Mouse (Mus musculus) lung, embryonic 14.5 days (tissue): ENCODE measurements at regions not wholly inside any gene's neighbourhood (a gene's known extent, or its start where the extent isn't known, plus 50 kb on each side); places are given as distances from the start of the nearest gene placed in this dataset.
A peak's percentile ranks its signal among the peaks of the same experiment; 100 is the strongest.

Source experiments
- ATAC-seq: fragments of 200-750 bp; cut with Nextera tagmentation; 2 replicates; pipeline ENCODE4 v1.8.0; 2017; ENCODE audit warnings: mild to moderate bottlenecking, moderate TSS enrichment, moderate library complexity; ENCODE audit not compliant: insufficient read depth
- DNase-seq: peaks from one replicate; pipeline ENCODE4 v3.0.0-alpha.2; 2015
- H3K27ac ChIP-seq: fragments of 300-500 bp; sonication (generic); 2 replicates; pipeline ENCODE4 v1.5.1; 2014; ENCODE audit warnings: low read depth, mild to moderate bottlenecking, moderate library complexity
- H3K27me3 ChIP-seq: fragments of 300-500 bp; sonication (generic); 2 replicates; pipeline ENCODE4 v1.6.1; 2014; ENCODE audit warnings: low read length, control low read depth; ENCODE audit not compliant: insufficient read depth
- H3K36me3 ChIP-seq: fragments of 300-500 bp; sonication (generic); 2 replicates; pipeline ENCODE4 v1.6.1; 2014; ENCODE audit warnings: control low read depth; ENCODE audit not compliant: insufficient read depth
- H3K4me1 ChIP-seq: fragments of 300-500 bp; sonication (generic); 2 replicates; pipeline ENCODE4 v1.6.1; 2014; ENCODE audit warnings: antibody characterized with exemption, control low read depth; ENCODE audit not compliant: insufficient read depth
- H3K4me2 ChIP-seq: fragments of 300-500 bp; sonication (generic); 2 replicates; pipeline ENCODE4 v1.6.1; 2014; ENCODE audit warnings: mild to moderate bottlenecking
- H3K4me3 ChIP-seq: fragments of 300-500 bp; sonication (generic); 2 replicates; pipeline ENCODE4 v1.5.1; 2014; ENCODE audit warnings: low read depth, low read length
- H3K9ac ChIP-seq: fragments of 300-500 bp; sonication (generic); 2 replicates; pipeline ENCODE4 v1.6.1; 2014
- H3K9me3 ChIP-seq: fragments of 300-500 bp; sonication (generic); 2 replicates; pipeline ENCODE4 v1.6.1; 2016; ENCODE audit warnings: low read depth, low read length, control low read depth
- CTCF ChIP-seq: IDR thresholded peaks from 2 replicates; pipeline ENCODE4 v1.5.1; 2016; ENCODE audit warnings: antibody characterized with exemption, low read depth
- WGBS: fragments of 180-500 bp; shearing (Covaris S2); extraction: QIAGEN DNeasy Blood & Tissue Kit; methylation state at CpG from one replicate; pipeline ENCODE4 v1.1.7; 2014; 5-methylcytosine and 5-hydroxymethylcytosine counted together

- no peak overlapping the region for H3K4me3 ChIP-seq
- no peak overlapping the region for H3K27ac ChIP-seq
- no peaks in the 10 kb centered on the region for H3K36me3 ChIP-seq
- no peak overlapping the region for H3K9ac ChIP-seq
- ATAC-seq (peak; percentile 79), DNase-seq (peak; percentile 56)
- H3K4me1 ChIP-seq, result no peaks in the 10 kb centered on the region
- no peaks in the 10 kb centered on the region for H3K27me3 ChIP-seq
- no peaks in the 10 kb centered on the region for H3K9me3 ChIP-seq
- H3K4me2 ChIP-seq, result no peak overlapping the region
- WGBS, result 42% methylated on average over 3 of the region's 3 CpGs
- no peak for TF ChIP-seq CTCF
Measured at GRCm38 (mm10) chr8:4411126-4411525, 81.7 kb upstream of the Cers4 start.

DNA sequence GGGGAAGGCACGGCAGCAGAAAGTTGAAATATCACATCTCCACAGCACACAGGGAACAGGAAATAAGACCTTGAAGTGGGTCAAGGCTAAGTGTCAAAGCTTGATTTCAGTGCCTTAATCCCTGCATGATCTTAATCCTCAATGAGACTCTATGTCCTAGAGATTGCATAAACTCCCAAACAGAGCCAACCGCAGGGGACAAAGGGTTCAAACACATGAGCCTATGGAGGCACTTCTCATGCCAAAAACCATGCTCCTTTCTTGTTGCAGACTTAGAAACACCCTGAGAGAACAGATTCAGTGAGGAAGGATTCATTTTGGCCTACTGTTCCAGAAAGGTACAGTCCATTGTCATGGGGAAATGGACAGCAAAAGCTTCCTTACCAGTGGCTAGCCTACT is 81.0 kb upstream of the Cers4 start:
- H3K4me2 ChIP-seq, result no peak overlapping the region
- ATAC-seq, result no peak
- no peak overlapping the region for H3K27ac ChIP-seq
- H3K4me1 ChIP-seq, result no peaks in the 10 kb centered on the region
- no peaks in the 10 kb centered on the region for H3K9me3 ChIP-seq
- no peak overlapping the region for H3K4me3 ChIP-seq
- no peaks in the 10 kb centered on the region for H3K36me3 ChIP-seq
- 75% methylated on average over 2 of the region's 2 CpGs for WGBS
- no peaks in the 10 kb centered on the region for H3K27me3 ChIP-seq
- no peak overlapping the region for H3K9ac ChIP-seq
- no peak for TF ChIP-seq CTCF
- no peak for DNase-seq

- Histone ChIP-seq H3K9me3 (no peaks in the 10 kb centered on the region), H3K36me3 (no peaks in the 10 kb centered on the region), H3K4me1 (no peaks in the 10 kb centered on the region), H3K27ac (no peak overlapping the region), H3K4me3 (no peak overlapping the region), H3K9ac (no peak overlapping the region), H3K4me2 (no peak overlapping the region), H3K27me3 (no peaks in the 10 kb centered on the region)
- ATAC-seq (peak; percentile 40; the same call in 1 of the 2 replicates), DNase-seq (peak; percentile 68)
- WGBS, result 53% methylated on average over 6 of the region's 6 CpGs
- TF ChIP-seq CTCF, result peak; percentile 65
Measured at GRCm38 (mm10) chr8:4413206-4413605, 79.6 kb upstream of the Cers4 start.

GRCm38 (mm10) chr8:4413764-4414163 is 79.1 kb upstream of the Cers4 start:
- Histone ChIP-seq H3K36me3 (no peaks in the 10 kb centered on the region), H3K4me1 (no peaks in the 10 kb centered on the region), H3K4me3 (no peak overlapping the region), H3K27ac (no peak overlapping the region), H3K9ac (no peak overlapping the region), H3K9me3 (no peaks in the 10 kb centered on the region), H3K27me3 (no peaks in the 10 kb centered on the region), H3K4me2 (no peak overlapping the region)
- ATAC-seq (peak; percentile 87), DNase-seq (peak; percentile 32)
- WGBS, result 37% methylated on average over 4 of the region's 4 CpGs
- no peak for TF ChIP-seq CTCF

DNA sequence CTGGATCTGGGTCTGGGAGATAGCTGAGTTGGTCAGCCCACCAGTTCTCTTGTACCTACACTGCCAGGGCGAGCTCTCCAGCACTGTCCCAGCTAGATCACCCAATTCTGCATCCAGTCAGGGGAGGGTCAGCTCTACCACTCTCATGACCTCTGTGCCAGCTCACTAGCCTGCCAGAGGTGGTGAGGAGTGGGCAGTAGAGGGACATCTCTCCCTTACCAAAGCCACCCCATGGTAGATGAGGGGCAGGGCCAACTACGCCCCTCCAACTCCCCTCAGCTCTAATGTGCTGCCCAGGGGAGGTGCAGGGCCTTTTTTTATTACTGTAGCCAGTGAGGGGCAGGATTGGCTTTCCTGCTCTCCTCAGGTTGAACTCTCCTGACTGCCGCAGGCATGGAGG is 75.7 kb upstream of the Cers4 start:
- Histone ChIP-seq H3K4me1 (no peaks in the 10 kb centered on the region), H3K9ac (no peak overlapping the region), H3K9me3 (no peaks in the 10 kb centered on the region), H3K4me3 (no peak overlapping the region), H3K27ac (no peak overlapping the region), H3K27me3 (no peaks in the 10 kb centered on the region), H3K36me3 (no peaks in the 10 kb centered on the region), H3K4me2 (no peak overlapping the region)
- no peak for DNase-seq
- no peak for TF ChIP-seq CTCF
- ATAC-seq, result no peak
- WGBS, result 76% methylated on average over 3 of the region's 3 CpGs

- H3K27ac ChIP-seq, result no peak overlapping the region
- no peak overlapping the region for H3K9ac ChIP-seq
- TF ChIP-seq CTCF, result no peak
- no peaks in the 10 kb centered on the region for H3K27me3 ChIP-seq
- no peaks in the 10 kb centered on the region for H3K4me1 ChIP-seq
- DNase-seq (no peak), ATAC-seq (no peak)
- H3K4me2 ChIP-seq, result no peak overlapping the region
- no peaks in the 10 kb centered on the region for H3K36me3 ChIP-seq
- no peaks in the 10 kb centered on the region for H3K9me3 ChIP-seq
- no peak overlapping the region for H3K4me3 ChIP-seq
- WGBS, result 86% methylated on average over 2 of the region's 2 CpGs
Measured at GRCm38 (mm10) chr8:4433161-4433560, 59.7 kb upstream of the Cers4 start.

GRCm38 (mm10) chr8:4436546-4436945 is 56.3 kb upstream of the Cers4 start:
- Histone ChIP-seq H3K36me3 (no peaks in the 10 kb centered on the region), H3K4me3 (no peak overlapping the region), H3K4me2 (no peak overlapping the region), H3K27me3 (no peaks in the 10 kb centered on the region), H3K4me1 (no peaks in the 10 kb centered on the region), H3K9me3 (no peaks in the 10 kb centered on the region), H3K27ac (no peak overlapping the region), H3K9ac (no peak overlapping the region)
- ATAC-seq (no peak), DNase-seq (no peak)
- 86% methylated on average over 3 of the region's 3 CpGs for WGBS
- no peak for TF ChIP-seq CTCF
